Mouse (Mus musculus) kidney, adult 11 months (tissue): ENCODE measurements around the gene Bsdc1.
"Not testable (repeated sequence)": the region's sequence is repeated elsewhere in the genome, so short reads cannot be mapped to it uniquely, and the experiment has no call there.

Experiments
- DNase-seq: peaks from one replicate; pipeline ENCODE4 v3.0.0; 2022

The Bsdc1 gene

DNA sequence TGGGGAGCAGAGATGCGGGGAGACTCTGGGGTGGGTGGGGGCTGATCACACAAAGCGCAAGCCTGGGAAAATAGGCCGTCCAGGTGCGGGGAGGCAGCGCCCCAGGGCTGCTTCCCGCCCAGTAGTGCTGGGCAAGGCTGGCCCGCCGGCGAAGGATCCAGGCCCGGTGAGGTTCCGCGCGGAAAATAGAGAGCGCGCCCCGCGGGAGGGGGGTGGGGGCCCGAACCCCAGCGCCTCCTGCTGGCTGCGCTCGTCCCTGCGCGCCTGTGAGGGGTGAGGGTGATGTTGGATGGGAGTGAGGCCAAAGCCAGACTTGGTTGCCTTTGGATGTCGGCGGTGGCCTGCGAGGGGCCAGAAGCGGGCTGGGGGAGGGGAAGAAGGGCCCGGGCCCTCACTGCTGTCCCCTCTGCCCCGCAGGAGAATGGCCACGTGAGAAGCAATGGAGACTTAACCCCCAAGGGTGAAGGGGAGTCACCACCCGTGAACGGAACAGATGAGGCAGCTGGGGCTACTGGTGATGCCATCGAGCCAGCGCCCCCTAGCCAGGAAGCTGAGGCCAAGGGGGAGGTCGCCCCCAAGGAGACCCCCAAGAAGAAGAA, 53.0 kb downstream of the Bsdc1 start:
- no peak for DNase-seq

DNA sequence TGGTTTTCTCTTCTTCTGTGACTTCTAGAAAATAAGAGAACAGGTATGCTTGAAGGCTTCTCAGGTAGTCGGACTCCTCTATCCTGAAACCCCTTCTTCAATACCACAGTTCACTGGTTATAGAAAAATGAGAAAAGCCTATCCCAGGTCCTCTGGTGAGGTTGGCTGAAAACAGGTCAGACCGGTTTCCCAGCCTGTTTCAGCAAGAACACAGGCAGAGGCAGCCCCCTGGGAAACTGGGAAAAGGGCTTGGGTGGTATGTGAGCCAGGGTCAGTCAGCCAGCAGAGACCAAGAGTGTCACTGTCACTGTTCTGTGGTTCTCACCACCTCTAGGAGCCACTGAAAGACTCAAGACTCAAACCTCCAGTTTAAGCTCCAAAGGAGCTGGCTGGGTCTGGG, 55.5 kb downstream of the Bsdc1 start:
- DNase-seq: peak; percentile 60

DNA sequence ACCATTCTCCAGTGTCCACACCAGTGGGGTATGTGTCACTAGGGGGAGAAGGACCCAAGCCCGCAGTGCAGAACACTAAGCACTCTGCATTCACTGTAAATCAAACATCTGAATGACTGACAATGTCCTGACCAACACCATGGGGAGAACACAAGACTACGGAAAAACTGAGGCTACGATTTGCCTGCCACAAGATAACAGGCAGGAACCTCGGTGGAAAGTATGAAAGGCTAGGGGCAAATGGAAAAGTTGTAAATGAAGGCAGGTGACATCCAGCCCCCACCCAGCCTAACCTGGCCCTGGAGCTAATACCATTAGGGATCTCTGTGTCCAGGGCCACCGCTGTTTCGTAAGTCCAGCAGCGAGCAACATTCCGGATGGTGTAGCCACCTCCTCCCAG, 57.1 kb downstream of the Bsdc1 start:
- no peak for DNase-seq

DNA sequence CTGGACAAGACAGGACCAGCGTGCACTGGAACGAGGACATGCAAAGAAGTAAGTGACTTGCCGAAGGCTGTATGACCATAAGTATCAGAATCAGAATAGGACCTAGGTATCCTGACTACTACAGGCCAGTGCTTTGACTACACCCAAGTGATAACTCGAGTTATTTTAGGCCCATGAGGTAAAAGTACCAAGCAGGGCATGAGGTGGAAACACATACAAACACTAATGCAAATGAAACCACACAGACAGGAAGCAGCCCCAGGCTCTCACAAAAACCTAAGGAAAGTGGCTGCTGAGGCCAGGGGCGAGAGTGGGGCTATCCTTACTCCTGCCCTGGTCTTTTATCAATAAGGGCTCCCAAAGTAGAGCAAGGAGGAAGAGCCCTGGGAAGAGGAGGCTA, 64.0 kb downstream of the Bsdc1 start:
- no peak for DNase-seq

DNA sequence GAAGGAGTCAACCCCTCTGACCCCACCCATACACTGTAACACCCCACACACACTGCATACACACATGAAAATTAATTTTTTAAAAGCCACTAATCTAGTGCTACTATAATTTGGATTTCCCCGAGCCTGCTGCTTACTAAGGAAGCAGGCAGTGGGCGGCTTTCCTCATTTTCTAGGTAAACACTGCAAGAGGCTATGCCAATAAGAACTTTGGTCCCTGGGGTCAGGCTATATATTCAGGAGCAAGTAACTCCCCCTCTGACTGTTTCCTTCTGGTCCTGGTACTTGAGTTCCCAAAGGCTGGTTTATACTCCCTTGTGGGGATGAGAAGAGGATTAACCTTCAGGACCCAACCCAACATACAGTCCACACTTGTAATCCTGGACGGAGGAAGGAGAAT, 64.5 kb downstream of the Bsdc1 start:
- no peak for DNase-seq

DNA sequence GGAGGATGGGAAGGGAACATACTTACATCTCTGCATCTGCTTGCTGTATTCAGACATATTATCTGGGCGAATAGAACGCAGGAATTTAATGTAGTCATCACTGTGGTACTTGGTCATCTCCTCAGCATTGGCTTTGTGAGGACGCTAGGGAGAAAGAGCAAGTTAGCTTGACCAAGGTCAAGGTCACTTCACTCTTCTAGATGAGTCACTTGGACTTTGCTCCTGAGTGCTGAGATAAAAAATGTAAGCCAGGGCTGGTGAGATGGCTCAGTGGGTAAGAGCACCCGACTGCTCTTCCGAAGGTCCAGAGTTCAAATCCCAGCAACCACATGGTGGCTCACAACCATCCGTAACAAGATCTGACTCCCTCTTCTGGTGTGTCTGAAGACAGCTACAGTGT, 67.5 kb downstream of the Bsdc1 start:
- not testable (repeated sequence) for DNase-seq
